Mouse (Mus musculus) myocyte (in vitro differentiated cells): ENCODE data around the gene Vps33b. TPM values are rescaled to one million over a fixed set of nuclear protein-coding genes. Genes with fewer than 3 reads are reported as not detected.

ENCODE experiments used
- H3K27me3 ChIP-seq: one replicate; pipeline ENCODE4 v1.6.1; 2011; ENCODE audit not compliant: control insufficient read depth, insufficient read depth, insufficient read length
- H3K36me3 ChIP-seq: one replicate; pipeline ENCODE4 v1.6.1; 2011; ENCODE audit not compliant: control insufficient read depth, insufficient read depth
- H3K4me2 ChIP-seq: one replicate; pipeline ENCODE4 v1.6.1; 2011; ENCODE audit warnings: low read depth, control low read depth
- H3K4me3 ChIP-seq: one replicate; pipeline ENCODE4 v1.5.1; 2011; ENCODE audit warnings: mild to moderate bottlenecking, control low read depth, moderate library complexity
- H3K79me2 ChIP-seq: one replicate; pipeline ENCODE4 v1.6.1; 2011; ENCODE audit not compliant: control insufficient read depth, insufficient read depth
- H3ac ChIP-seq: one replicate; pipeline ENCODE4 v1.6.1; 2011; ENCODE audit not compliant: control insufficient read depth, insufficient read length
- CEBPB ChIP-seq: IDR thresholded peaks from 2 replicates; pipeline ENCODE4 v1.6.1; 2011; ENCODE audit warnings: mild to moderate bottlenecking, moderate library complexity; ENCODE audit not compliant: poor library complexity, insufficient read depth, severe bottlenecking
- E2F4 ChIP-seq: IDR thresholded peaks from one replicate; pipeline ENCODE4 v1.6.1; 2011; ENCODE audit warnings: mild to moderate bottlenecking, control low read depth, moderate library complexity; ENCODE audit not compliant: insufficient read depth
- MAX ChIP-seq: IDR thresholded peaks from one replicate; pipeline ENCODE4 v1.6.1; 2011; ENCODE audit warnings: low read depth, mild to moderate bottlenecking, control low read depth
- MYOD1 ChIP-seq, 3 experiments: IDR thresholded peaks; one replicate each; pipeline ENCODE4 v1.6.1; 2011; ENCODE audit warnings: control low read depth in 2 of 3, low read depth in 2 of 3, mild to moderate bottlenecking in 2 of 3, moderate library complexity in 1 of 3; ENCODE audit not compliant: insufficient read length in 2 of 3, control insufficient read depth in 1 of 3
- MYOG ChIP-seq, 3 experiments: IDR thresholded peaks; one replicate each; pipeline ENCODE4 v1.6.1; 2011; ENCODE audit warnings: control low read depth in 2 of 3, low read depth in 2 of 3, mild to moderate bottlenecking in 2 of 3; ENCODE audit not compliant: insufficient read length in 2 of 3, control insufficient read depth in 1 of 3, insufficient read depth in 1 of 3
- POLR2A ChIP-seq: IDR thresholded peaks from one replicate; pipeline ENCODE4 v1.6.1; 2011; ENCODE audit warnings: low read depth, mild to moderate bottlenecking, control low read depth, moderate library complexity; ENCODE audit not compliant: insufficient read length
- POLR2AphosphoS2 ChIP-seq: IDR thresholded peaks from one replicate; pipeline ENCODE4 v1.6.1; 2011; ENCODE audit warnings: low read depth, control low read depth; ENCODE audit not compliant: insufficient read length
- REST ChIP-seq: IDR thresholded peaks from one replicate; pipeline ENCODE4 v1.6.1; 2011; ENCODE audit warnings: mild to moderate bottlenecking, control low read depth, moderate library complexity; ENCODE audit not compliant: insufficient read depth, insufficient read length
- SRF ChIP-seq: IDR thresholded peaks from one replicate; pipeline ENCODE4 v1.6.1; 2011; ENCODE audit warnings: low read depth; ENCODE audit not compliant: control insufficient read depth, insufficient read length
- TCF12 ChIP-seq: IDR thresholded peaks from one replicate; pipeline ENCODE4 v1.6.1; 2011; ENCODE audit warnings: mild to moderate bottlenecking, control low read depth; ENCODE audit not compliant: poor library complexity, insufficient read depth, severe bottlenecking
- TCF3 ChIP-seq: IDR thresholded peaks from one replicate; pipeline ENCODE4 v1.6.1; 2011; ENCODE audit warnings: low read depth, control low read depth; ENCODE audit not compliant: insufficient read length
- USF1 ChIP-seq: IDR thresholded peaks from one replicate; pipeline ENCODE4 v1.6.1; 2011; ENCODE audit warnings: low read depth, mild to moderate bottlenecking, control low read depth, moderate library complexity
- polyA plus RNA-seq: library from polyadenylated mRNA; unstranded; fragments of >200 nt; fragmentation: generic; extraction: Trizol; gene quantifications from one replicate; pipeline ENCODE4 v1.2.1, GENCODE M21; 2012; ENCODE audit warnings: missing spikeins

The Vps33b gene
- polyA plus RNA-seq, 1 experiment, result 4.8 TPM

GRCm38 (mm10) chr7:80325292-80325868 lies 55.9 kb downstream of the Vps33b start:
- Histone ChIP-seq H3K4me2 (no peak overlapping the region), H3K4me3 (no peak overlapping the region), H3ac (no peak overlapping the region), H3K36me3 (no peaks in the 10 kb centered on the region), H3K27me3 (no peaks in the 10 kb centered on the region), H3K79me2 (peaks cover 12% of the 10 kb centered on the region)
- TF ChIP-seq MYOG (IDR thresholded peaks at IDR 0.05; ENCODE audit: control insufficient read depth in 1 of 3, insufficient read depth in 1 of 3, insufficient read length in 2 of 3, low read depth in 2 of 3) (peak in 1 of 3 experiments; percentile 30), MYOD1 (IDR thresholded peaks at IDR 0.05; ENCODE audit: control insufficient read depth in 1 of 3, insufficient read length in 2 of 3, low read depth in 2 of 3) (peak in 1 of 3 experiments; percentile 70), TCF12 (no peak), POLR2AphosphoS2 (peak; percentile 14)

- Histone ChIP-seq H3K4me2 (no peak overlapping the region), H3ac (no peak overlapping the region), H3K27me3 (no peaks in the 10 kb centered on the region), H3K4me3 (no peak overlapping the region), H3K36me3 (no peaks in the 10 kb centered on the region), H3K79me2 (peaks cover 12% of the 10 kb centered on the region)
- TF ChIP-seq TCF12 (no peak), MYOD1 (IDR thresholded peaks at IDR 0.05; ENCODE audit: control insufficient read depth in 1 of 3, insufficient read length in 2 of 3, low read depth in 2 of 3) (no peak), REST (no peak), POLR2AphosphoS2 (no peak), MYOG (IDR thresholded peaks at IDR 0.05; ENCODE audit: control insufficient read depth in 1 of 3, insufficient read depth in 1 of 3, insufficient read length in 2 of 3, low read depth in 2 of 3) (no peak), USF1 (no peak), CEBPB (no peak)
Observed at GRCm38 (mm10) chr7:80326076-80326475, 56.6 kb downstream of the Vps33b start.

- no peak overlapping the region for H3K4me2 ChIP-seq
- no peak overlapping the region for H3ac ChIP-seq
- H3K4me3 ChIP-seq, result no peak overlapping the region
- no peak for TF ChIP-seq SRF
- TF ChIP-seq MYOG (IDR thresholded peaks at IDR 0.05; ENCODE audit: control insufficient read depth in 1 of 3, insufficient read depth in 1 of 3, insufficient read length in 2 of 3, low read depth in 2 of 3), result no peak
- TF ChIP-seq CEBPB, result no peak
- TF ChIP-seq USF1, result no peak
- TF ChIP-seq POLR2A, result no peak
- no peak for TF ChIP-seq E2F4
- no peak for TF ChIP-seq TCF3
- TF ChIP-seq TCF12, result no peak
- TF ChIP-seq REST, result no peak
- TF ChIP-seq MYOD1 (IDR thresholded peaks at IDR 0.05; ENCODE audit: control insufficient read depth in 1 of 3, insufficient read length in 2 of 3, low read depth in 2 of 3), result no peak
- TF ChIP-seq POLR2AphosphoS2, result no peak
- TF ChIP-seq MAX, result no peak
- H3K36me3 ChIP-seq, result peaks cover 15% of the 10 kb centered on the region
- H3K27me3 ChIP-seq, result no peaks in the 10 kb centered on the region
- no peaks in the 10 kb centered on the region for H3K79me2 ChIP-seq
Observed at GRCm38 (mm10) chr7:80330278-80330677, 60.8 kb downstream of the Vps33b start.

- H3K4me2 ChIP-seq, result no peak overlapping the region
- H3ac ChIP-seq, result no peak overlapping the region
- H3K4me3 ChIP-seq, result no peak overlapping the region
- H3K27me3 ChIP-seq, result no peaks in the 10 kb centered on the region
- TF ChIP-seq POLR2A, result no peak
- no peak for TF ChIP-seq SRF
- TF ChIP-seq E2F4, result no peak
- no peak for TF ChIP-seq TCF3
- TF ChIP-seq POLR2AphosphoS2, result no peak
- TF ChIP-seq REST, result no peak
- no peak for TF ChIP-seq CEBPB
- no peak for TF ChIP-seq MYOD1 (IDR thresholded peaks at IDR 0.05; ENCODE audit: control insufficient read depth in 1 of 3, insufficient read length in 2 of 3, low read depth in 2 of 3)
- TF ChIP-seq TCF12, result no peak
- no peak for TF ChIP-seq MAX
- TF ChIP-seq USF1, result no peak
- TF ChIP-seq MYOG (IDR thresholded peaks at IDR 0.05; ENCODE audit: control insufficient read depth in 1 of 3, insufficient read depth in 1 of 3, insufficient read length in 2 of 3, low read depth in 2 of 3), result no peak
- no peaks in the 10 kb centered on the region for H3K79me2 ChIP-seq
- H3K36me3 ChIP-seq, result peaks cover 15% of the 10 kb centered on the region
Observed at GRCm38 (mm10) chr7:80331433-80331832, 62.0 kb downstream of the Vps33b start.

GRCm38 (mm10) chr7:80334848-80335247 lies 65.4 kb downstream of the Vps33b start:
- TF ChIP-seq MYOD1 (IDR thresholded peaks at IDR 0.05; ENCODE audit: control insufficient read depth in 1 of 3, insufficient read length in 2 of 3, low read depth in 2 of 3) (no peak), SRF (no peak), MAX (no peak), USF1 (no peak), E2F4 (no peak), POLR2AphosphoS2 (no peak), MYOG (IDR thresholded peaks at IDR 0.05; ENCODE audit: control insufficient read depth in 1 of 3, insufficient read depth in 1 of 3, insufficient read length in 2 of 3, low read depth in 2 of 3) (no peak), REST (no peak), CEBPB (no peak)
- H3ac ChIP-seq, result no peak overlapping the region
- no peak overlapping the region for H3K4me2 ChIP-seq
- H3K79me2 ChIP-seq, result peaks cover 15% of the 10 kb centered on the region
- H3K4me3 ChIP-seq, result no peak overlapping the region
- peaks cover 15% of the 10 kb centered on the region for H3K36me3 ChIP-seq
- no peaks in the 10 kb centered on the region for H3K27me3 ChIP-seq
